Mouse (Mus musculus): ENCODE measurements around the gene Gabarap. TPM values are rescaled to one million over a fixed set of nuclear protein-coding genes. Genes with fewer than 3 reads are reported as not detected.
"Not testable (repeated sequence)": the region's sequence is repeated elsewhere in the genome, so short reads cannot be mapped to it uniquely, and the experiment has no call there.

Gene Gabarap
- polyA plus RNA-seq, 1 experiment from 2014 or later = 447 TPM

- Histone ChIP-seq H3K27me3 (no peaks in the 10 kb centered on the region), H3K27ac (no peak overlapping the region), H3K4me3 (replicated peaks) (no peak overlapping the region; the same call in 1 of the 2 replicates), H3K9me3 (replicated peaks) (no peaks in the 10 kb centered on the region), H3K4me1 (peaks cover 30% of the 10 kb centered on the region), H3K9ac (no peak overlapping the region), H3K4me2 (no peak overlapping the region), H3K36me3 (peaks cover 61% of the 10 kb centered on the region)
- ATAC-seq (replicated peaks; ENCODE audit: low FRiP score) = no peak
- WGBS = 64% methylated on average over 5 of the region's 5 CpGs
Measured at GRCm38 (mm10) chr11:70005521-70005920, 14.6 kb downstream of the Gabarap start.

DNA sequence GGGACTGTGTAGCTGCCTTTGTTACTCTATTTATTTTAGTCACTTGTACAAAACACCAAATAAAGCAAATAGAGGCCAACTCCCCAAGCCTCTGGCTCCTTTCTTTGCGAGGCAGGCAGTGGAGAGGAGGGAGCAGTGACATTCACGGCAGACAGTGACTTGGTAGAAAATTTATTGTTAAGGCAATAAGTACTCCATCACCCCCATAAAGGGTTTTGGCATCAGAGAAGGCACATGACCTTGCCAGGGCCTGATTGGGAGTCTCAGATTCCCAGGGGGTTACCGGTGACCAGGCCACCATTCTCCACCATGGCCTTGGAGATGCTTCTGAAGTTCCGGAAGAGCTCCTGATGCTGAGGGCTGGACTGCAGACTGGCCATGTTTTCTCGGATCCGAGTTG is 19.1 kb downstream of the Gabarap start:
- H3K36me3 ChIP-seq = peaks cover 90% of the 10 kb centered on the region
- no peaks in the 10 kb centered on the region for H3K9me3 ChIP-seq (replicated peaks)
- 78% methylated on average over 6 of the region's 6 CpGs for WGBS
- no peak overlapping the region for H3K27ac ChIP-seq
- no peak for ATAC-seq (replicated peaks; ENCODE audit: low FRiP score)
- H3K4me1 ChIP-seq = peaks cover 16% of the 10 kb centered on the region
- H3K4me2 ChIP-seq = no peak overlapping the region
- H3K27me3 ChIP-seq = no peaks in the 10 kb centered on the region
- H3K4me3 ChIP-seq (replicated peaks) = no peak overlapping the region
- H3K9ac ChIP-seq = no peak overlapping the region

DNA sequence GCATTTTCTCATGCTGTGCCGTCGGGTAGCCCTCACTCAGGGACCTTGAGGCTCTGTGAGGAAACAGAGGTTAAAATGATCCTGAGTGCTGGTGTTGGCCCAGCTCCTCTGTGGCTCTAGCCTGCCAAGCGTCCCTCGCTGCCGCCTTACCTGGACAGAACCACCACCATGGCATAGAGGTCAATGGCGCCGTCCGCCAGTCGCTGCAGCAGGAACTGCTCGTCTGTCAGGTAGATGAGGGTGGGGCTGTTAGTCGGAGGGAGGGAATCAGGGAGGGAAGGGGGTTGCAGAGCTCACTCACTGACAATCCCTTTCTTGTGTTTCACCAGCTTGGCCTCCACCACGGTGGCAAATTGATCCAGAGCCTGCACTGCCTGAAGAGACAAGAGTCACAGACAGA is 19.6 kb downstream of the Gabarap start:
- Histone ChIP-seq H3K27ac (no peak overlapping the region), H3K9me3 (replicated peaks) (no peaks in the 10 kb centered on the region), H3K4me2 (no peak overlapping the region), H3K4me3 (replicated peaks) (no peak overlapping the region), H3K36me3 (peaks cover 85% of the 10 kb centered on the region), H3K27me3 (no peaks in the 10 kb centered on the region), H3K9ac (no peak overlapping the region), H3K4me1 (peaks cover 20% of the 10 kb centered on the region)
- no peak for ATAC-seq (replicated peaks; ENCODE audit: low FRiP score)
- WGBS = 82% methylated on average over 12 of the region's 12 CpGs

- H3K27ac ChIP-seq = no peak overlapping the region
- H3K9me3 ChIP-seq (replicated peaks) = no peaks in the 10 kb centered on the region
- peaks cover 81% of the 10 kb centered on the region for H3K36me3 ChIP-seq
- ATAC-seq (replicated peaks; ENCODE audit: low FRiP score) = no peak
- H3K9ac ChIP-seq = no peak overlapping the region
- peaks cover 22% of the 10 kb centered on the region for H3K4me1 ChIP-seq
- H3K4me2 ChIP-seq = no peak overlapping the region
- 86% methylated on average over 10 of the region's 10 CpGs for WGBS
- no peaks in the 10 kb centered on the region for H3K27me3 ChIP-seq
- H3K4me3 ChIP-seq (replicated peaks) = no peak overlapping the region
Measured at GRCm38 (mm10) chr11:70010961-70011360, 20.0 kb downstream of the Gabarap start.

- Histone ChIP-seq H3K36me3 (peaks cover 62% of the 10 kb centered on the region), H3K27ac (no peak overlapping the region), H3K4me3 (replicated peaks) (no peak overlapping the region), H3K9ac (no peak overlapping the region), H3K4me2 (no peak overlapping the region), H3K27me3 (no peaks in the 10 kb centered on the region), H3K4me1 (peaks cover 36% of the 10 kb centered on the region), H3K9me3 (replicated peaks) (no peaks in the 10 kb centered on the region)
- ATAC-seq (replicated peaks; ENCODE audit: low FRiP score) = no peak
- 87% methylated on average over 9 of the region's 9 CpGs for WGBS
Measured at GRCm38 (mm10) chr11:70012931-70013330, 22.0 kb downstream of the Gabarap start.

- WGBS = 91% methylated on average over 3 of the region's 3 CpGs
- Histone ChIP-seq H3K27me3 (no peaks in the 10 kb centered on the region), H3K9me3 (replicated peaks) (no peaks in the 10 kb centered on the region), H3K4me2 (no peak overlapping the region), H3K4me3 (replicated peaks) (no peak overlapping the region), H3K36me3 (peaks cover 57% of the 10 kb centered on the region), H3K4me1 (peaks cover 39% of the 10 kb centered on the region), H3K9ac (no peak overlapping the region), H3K27ac (no peak overlapping the region)
- ATAC-seq (replicated peaks; ENCODE audit: low FRiP score) = no peak
Measured at GRCm38 (mm10) chr11:70013408-70013807, 22.5 kb downstream of the Gabarap start.

DNA sequence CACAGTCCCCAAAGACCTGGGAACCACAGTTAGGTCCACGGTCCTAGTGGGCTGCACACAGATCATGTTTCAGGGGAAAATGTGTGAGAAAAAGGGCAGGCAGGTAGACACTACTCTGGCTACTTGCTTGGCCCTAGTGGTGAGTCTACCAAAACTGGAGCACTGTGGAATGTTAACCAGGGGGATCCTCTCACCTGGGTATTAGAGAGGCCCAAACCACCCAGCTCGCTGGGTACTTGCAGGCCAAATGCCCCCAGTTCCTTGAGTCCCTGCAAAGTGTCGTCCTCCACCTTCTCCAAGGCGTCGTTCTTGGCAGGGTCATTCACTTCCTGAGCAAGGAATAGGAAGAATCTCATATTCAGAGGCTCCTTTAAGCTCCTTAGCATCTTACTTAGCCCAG is 23.1 kb downstream of the Gabarap start:
- Histone ChIP-seq H3K27ac (peak overlapping the region; percentile 82), H3K4me1 (peaks cover 45% of the 10 kb centered on the region), H3K4me3 (replicated peaks) (peak overlapping the region; percentile 65; the same call in 1 of the 2 replicates), H3K9ac (no peak overlapping the region), H3K9me3 (replicated peaks) (no peaks in the 10 kb centered on the region), H3K4me2 (peak overlapping the region; percentile 91), H3K36me3 (peaks cover 50% of the 10 kb centered on the region), H3K27me3 (no peaks in the 10 kb centered on the region)
- WGBS = 47% methylated on average over 5 of the region's 5 CpGs
- no peak for ATAC-seq (replicated peaks; ENCODE audit: low FRiP score)

DNA sequence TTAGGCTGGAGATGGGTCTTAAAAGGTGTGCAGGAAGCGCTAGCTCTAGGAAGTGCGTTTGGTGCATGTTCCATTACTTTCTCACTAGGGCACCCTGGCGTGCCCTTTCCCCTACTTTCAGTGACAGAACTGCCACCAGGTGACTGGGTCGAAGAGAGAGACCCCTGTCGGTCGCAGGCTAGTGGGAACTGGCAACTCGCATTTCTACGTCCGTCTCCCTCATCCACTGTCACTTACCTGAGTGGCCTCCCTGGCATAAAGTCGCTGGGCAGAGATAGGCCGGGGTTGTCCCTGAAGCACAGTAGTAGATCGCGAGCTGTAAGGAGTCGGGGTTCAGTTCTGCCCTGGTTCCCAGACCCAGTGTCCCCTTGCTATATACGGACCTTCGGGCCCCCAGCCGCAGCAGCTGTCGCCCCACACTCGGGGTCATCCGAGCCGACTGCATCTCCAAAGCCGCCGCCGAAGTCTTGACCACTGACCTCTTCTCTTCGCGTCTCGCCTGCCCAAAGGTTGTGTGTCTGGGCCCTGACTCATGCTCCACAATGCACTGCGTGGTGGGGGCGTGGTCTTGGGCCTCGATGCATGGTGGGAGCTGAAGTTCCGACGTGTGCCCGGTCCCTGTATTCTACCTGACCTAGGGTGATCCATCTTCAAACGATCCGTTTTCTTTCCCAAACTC is 24.1 kb downstream of the Gabarap start, which contains the start of gene Acadvl:
TSS of gene Acadvl (minus strand) at position 532 of the 679 bp plus-strand sequence.
- Histone ChIP-seq H3K9ac (peak within 1 kb of the TSS; percentile 79), H3K4me2 (peak within 1 kb of the TSS; percentile 91), H3K36me3 (peaks cover 41% of the 10 kb centered on the region), H3K27me3 (no peaks in the 10 kb centered on the region), H3K9me3 (replicated peaks) (no peaks in the 10 kb centered on the region), H3K4me3 (replicated peaks) (peak within 1 kb of the TSS; percentile 65), H3K4me1 (peaks cover 55% of the 10 kb centered on the region), H3K27ac (peak within 1 kb of the TSS; percentile 82)
- WGBS = under 1% methylated on average over 35 of the region's 35 CpGs
- peak; percentile 85 for ATAC-seq (replicated peaks; ENCODE audit: low FRiP score)

- H3K36me3 ChIP-seq = peaks cover 34% of the 10 kb centered on the region
- peak overlapping the region; percentile 91 for H3K4me2 ChIP-seq
- H3K27me3 ChIP-seq = no peaks in the 10 kb centered on the region
- ATAC-seq (replicated peaks; ENCODE audit: low FRiP score) = no peak
- peak overlapping the region; percentile 82; the same call in 1 of the 2 replicates for H3K27ac ChIP-seq
- peaks cover 62% of the 10 kb centered on the region for H3K4me1 ChIP-seq
- H3K9ac ChIP-seq = 0 out of 2 replicates have a peak overlapping the region, but pooled peaks have one; percentile 79
- no peaks in the 10 kb centered on the region for H3K9me3 ChIP-seq (replicated peaks)
- H3K4me3 ChIP-seq (replicated peaks) = peak overlapping the region; percentile 65
- WGBS = 67% methylated on average over 6 of the region's 6 CpGs
Measured at GRCm38 (mm10) chr11:70015677-70016076, 24.7 kb downstream of the Gabarap start.

DNA sequence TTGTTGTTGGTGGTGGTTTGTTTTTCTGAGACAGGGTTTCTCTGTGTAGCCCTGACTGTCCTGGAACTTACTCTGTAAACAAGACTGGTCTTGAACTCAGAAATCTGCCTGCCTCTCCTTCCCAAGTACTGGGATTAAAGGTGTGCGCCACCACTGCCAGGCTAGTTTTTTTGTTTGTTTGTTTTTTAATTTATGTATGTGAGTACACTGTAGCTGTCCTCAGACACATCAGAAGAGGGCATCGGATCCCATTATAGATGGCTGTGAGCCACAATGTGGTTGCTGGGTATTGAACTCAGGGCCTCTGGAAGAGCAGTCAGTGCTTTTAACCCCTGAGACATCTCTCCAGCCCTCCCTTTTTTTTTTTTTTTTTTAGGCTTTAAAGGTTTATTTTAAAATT is 25.2 kb downstream of the Gabarap start:
- H3K9me3 ChIP-seq (replicated peaks); H3K4me3 ChIP-seq (replicated peaks); H3K4me2 ChIP-seq; H3K27ac ChIP-seq; ATAC-seq (replicated peaks; ENCODE audit: low FRiP score); H3K9ac ChIP-seq; H3K27me3 ChIP-seq: not testable (repeated sequence)
- H3K36me3 ChIP-seq = peaks cover 29% of the 10 kb centered on the region
- H3K4me1 ChIP-seq = peaks cover 65% of the 10 kb centered on the region
- WGBS = 83% methylated on average over 2 of the region's 2 CpGs

DNA sequence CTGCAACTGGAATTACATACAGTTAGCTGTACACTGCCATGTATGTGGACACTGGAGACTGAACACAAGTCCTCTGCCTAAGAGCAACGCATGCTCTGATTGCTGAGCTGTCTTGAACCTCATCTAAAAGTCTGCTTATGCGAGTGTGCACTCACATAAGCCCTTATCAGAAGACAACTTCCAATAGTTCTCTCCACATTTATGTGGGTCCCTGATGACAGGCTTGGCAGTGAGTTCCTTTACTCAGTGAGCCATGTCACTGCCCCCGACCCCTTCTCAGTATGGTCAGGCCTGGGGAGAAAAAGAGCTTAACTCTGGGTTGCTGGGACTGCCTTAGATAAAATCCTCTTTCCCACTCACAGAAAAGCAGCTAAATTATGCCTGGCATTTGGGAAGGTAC is 25.7 kb downstream of the Gabarap start, which contains the start of gene Dlg4:
TSS of gene Dlg4 (plus strand) at position 274 of the 400 bp plus-strand sequence.
- Histone ChIP-seq H3K36me3 (peaks cover 24% of the 10 kb centered on the region), H3K9me3 (replicated peaks) (no peaks in the 10 kb centered on the region), H3K4me1 (peaks cover 70% of the 10 kb centered on the region), H3K27me3 (no peaks in the 10 kb centered on the region), H3K4me3 (replicated peaks) (peak within 1 kb of the TSS; percentile 69), H3K4me2 (peak within 1 kb of the TSS; percentile 91), H3K9ac (peak within 1 kb of the TSS; percentile 24; the same call in 1 of the 2 replicates), H3K27ac (peak within 1 kb of the TSS; percentile 92)
- ATAC-seq (replicated peaks; ENCODE audit: low FRiP score) = no peak
- WGBS = 68% methylated on average over 3 of the region's 3 CpGs

DNA sequence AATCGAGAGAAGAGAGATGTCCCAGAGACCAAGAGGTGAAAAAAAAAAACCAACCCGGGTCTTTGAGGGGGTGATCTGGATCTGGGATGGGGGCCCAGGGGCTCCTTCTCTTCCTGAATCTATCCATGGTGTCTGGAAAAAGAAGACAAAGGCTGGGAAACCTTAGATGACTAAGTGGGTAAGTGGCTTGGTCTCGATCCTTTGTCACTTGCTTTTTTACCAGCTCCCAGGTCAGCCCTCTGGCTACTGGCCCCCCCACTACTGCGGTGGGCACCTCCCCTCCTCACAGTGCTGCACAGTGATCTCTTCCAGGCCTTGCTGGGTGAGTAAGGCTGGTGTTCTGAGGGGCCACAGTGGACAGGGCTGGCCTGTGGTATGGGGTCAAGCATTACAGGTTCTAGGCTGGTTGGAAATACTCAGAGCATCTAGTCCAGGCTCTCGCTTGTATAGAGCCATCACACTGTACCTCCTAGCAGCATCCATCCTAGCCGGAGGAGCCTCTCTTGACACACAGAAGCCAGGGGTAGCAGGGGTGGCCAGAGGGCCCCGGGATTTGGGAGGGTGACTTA is 26.3 kb downstream of the Gabarap start:
- no peak for ATAC-seq (replicated peaks; ENCODE audit: low FRiP score)
- Histone ChIP-seq H3K27me3 (no peaks in the 10 kb centered on the region), H3K9me3 (replicated peaks) (no peaks in the 10 kb centered on the region), H3K36me3 (peaks cover 18% of the 10 kb centered on the region), H3K4me1 (peaks cover 75% of the 10 kb centered on the region), H3K9ac (peak overlapping the region; percentile 24; the same call in 1 of the 2 replicates), H3K4me3 (replicated peaks) (peak overlapping the region; percentile 69), H3K4me2 (peak overlapping the region; percentile 91), H3K27ac (peak overlapping the region; percentile 92)
- WGBS = 45% methylated on average over 7 of the region's 7 CpGs

All from kidney, embryonic 15.5 days (tissue).